14 mouse cellular contexts compared by ENCODE assay signal in genomic region chr19:41817325-41817724, GRCm38 (mm10). TPM values are rescaled to one million over a fixed set of nuclear protein-coding genes. Genes with fewer than 3 reads are reported as not detected.
DNase-seq lines count a peak whose midpoint lies in the region; ATAC-seq lines count a peak whose summit lies in the region.
"Had no signal": no experiment of that assay in that cellular context is flagged by ENCODE, and none has a peak within 500 bp of the region (broad histone marks: within the 10 kb centered on the region; RNA-seq: fewer than 3 reads in every experiment).

No protein-coding gene starts in this region.

- no peaks in the 10 kb centered on the region for H3K9me3 ChIP-seq in hindbrain, embryonic 12.5 days (replicated peaks)
- H3K9me3 ChIP-seq in hindbrain, embryonic 14.5 days (ENCODE audit: control insufficient read depth, low read length), result no peaks in the 10 kb centered on the region
- H3K9me3 ChIP-seq in embryonic facial prominence, embryonic 12.5 days, result no peaks in the 10 kb centered on the region
- no peaks in the 10 kb centered on the region for H3K9me3 ChIP-seq in heart, embryonic 12.5 days (replicated peaks)
- H3K9me3 ChIP-seq: forebrain, embryonic 12.5 days had no signal

- H3K36me3 ChIP-seq in hindbrain, embryonic 12.5 days, result no peaks in the 10 kb centered on the region
- no peaks in the 10 kb centered on the region for H3K36me3 ChIP-seq in hindbrain, embryonic 14.5 days (replicated peaks; ENCODE audit: control insufficient read depth, insufficient read depth)
- no peaks in the 10 kb centered on the region for H3K36me3 ChIP-seq in embryonic facial prominence, embryonic 12.5 days
- H3K36me3 ChIP-seq in heart, embryonic 12.5 days, result no peaks in the 10 kb centered on the region
- H3K36me3 ChIP-seq: forebrain, embryonic 12.5 days had no signal

- H3K4me1 ChIP-seq in hindbrain, embryonic 12.5 days, result 0 out of 2 replicates have a peak, but pooled peaks cover 7% of the 10 kb centered on the region
- no peaks in the 10 kb centered on the region; the same call in 1 of the 2 replicates for H3K4me1 ChIP-seq in hindbrain, embryonic 14.5 days (replicated peaks; ENCODE audit: control insufficient read depth, insufficient read depth, low read length)
- H3K4me1 ChIP-seq in embryonic facial prominence, embryonic 12.5 days, result peaks cover 19% of the 10 kb centered on the region
- peaks cover 11% of the 10 kb centered on the region for H3K4me1 ChIP-seq in heart, embryonic 12.5 days (replicated peaks)
- H3K4me1 ChIP-seq: forebrain, embryonic 12.5 days had no signal

- DNase-seq in hindbrain, embryonic 14.5 days (ENCODE audit: low spot score), result no peak
- peak; percentile 21 for DNase-seq in NIH3T3 (ENCODE audit: low read depth)
- DNase-seq in layer of hippocampus, adult 11-12 months (ENCODE audit: low spot score), result no peak
- no peak for DNase-seq in layer of hippocampus, postnatal 10 days (ENCODE audit: low spot score in 2 of 2)
- DNase-seq: cerebellum, adult 9-10 months; kidney, postnatal 14 days; thymus, postnatal 4 days had no signal

- peak overlapping the region; percentile 55; the same call in 1 of the 2 replicates for H3K27ac ChIP-seq in hindbrain, embryonic 12.5 days
- H3K27ac ChIP-seq in hindbrain, embryonic 14.5 days, result no peak overlapping the region
- H3K27ac ChIP-seq in embryonic facial prominence, embryonic 12.5 days, result peak overlapping the region; percentile 83
- no peak overlapping the region for H3K27ac ChIP-seq in heart, embryonic 12.5 days (ENCODE audit: poor library complexity, severe bottlenecking)
- H3K27ac ChIP-seq: forebrain, embryonic 12.5 days; liver, embryonic 14.5 days had no signal

- peaks cover 4% of the 10 kb centered on the region; the same call in 1 of the 2 replicates for H3K27me3 ChIP-seq in hindbrain, embryonic 12.5 days
- H3K27me3 ChIP-seq in hindbrain, embryonic 14.5 days (ENCODE audit: control insufficient read depth, insufficient read depth, low read length), result no peaks in the 10 kb centered on the region
- no peaks in the 10 kb centered on the region for H3K27me3 ChIP-seq in embryonic facial prominence, embryonic 12.5 days
- 0 out of 2 replicates have a peak, but pooled peaks cover 2% of the 10 kb centered on the region for H3K27me3 ChIP-seq in heart, embryonic 12.5 days (replicated peaks)
- H3K27me3 ChIP-seq: forebrain, embryonic 12.5 days had no signal

- 58% methylated on average over 10 of the region's 10 CpGs for WGBS in hindbrain, embryonic 12.5 days
- WGBS in hindbrain, embryonic 14.5 days, result 67% methylated on average over 10 of the region's 10 CpGs
- WGBS in embryonic facial prominence, embryonic 12.5 days, result 37% methylated on average over 10 of the region's 10 CpGs
- WGBS in heart, embryonic 12.5 days, result 32% methylated on average over 10 of the region's 10 CpGs

- no peak overlapping the region for H3K4me2 ChIP-seq in hindbrain, embryonic 12.5 days (replicated peaks)
- no peak overlapping the region for H3K4me2 ChIP-seq in hindbrain, embryonic 14.5 days (replicated peaks)
- H3K4me2 ChIP-seq in embryonic facial prominence, embryonic 12.5 days (replicated peaks), result 0 out of 2 replicates have a peak overlapping the region, but pooled peaks have one; percentile 13
- no peak overlapping the region for H3K4me2 ChIP-seq in heart, embryonic 12.5 days
- H3K4me2 ChIP-seq: forebrain, embryonic 12.5 days had no signal

- no peak overlapping the region for H3K9ac ChIP-seq in hindbrain, embryonic 12.5 days
- no peak overlapping the region for H3K9ac ChIP-seq in hindbrain, embryonic 14.5 days
- no peak overlapping the region for H3K9ac ChIP-seq in embryonic facial prominence, embryonic 12.5 days
- no peak overlapping the region for H3K9ac ChIP-seq in heart, embryonic 12.5 days
- H3K9ac ChIP-seq: forebrain, embryonic 12.5 days; liver, embryonic 14.5 days had no signal

- ATAC-seq in hindbrain, embryonic 12.5 days (ENCODE audit: low FRiP score), result no peak
- no peak for ATAC-seq in hindbrain, embryonic 14.5 days (ENCODE audit: low FRiP score)
- peak; percentile 77 for ATAC-seq in embryonic facial prominence, embryonic 12.5 days (ENCODE audit: insufficient number of reproducible peaks, insufficient read depth, low FRiP score, low TSS enrichment)
- peak; percentile 45; the same call in 1 of the 2 replicates for ATAC-seq in heart, embryonic 12.5 days (ENCODE audit: insufficient number of reproducible peaks, low FRiP score)
- ATAC-seq in megakaryocyte-erythroid progenitor cell, adult 5-6 weeks (replicated peaks; ENCODE audit: low FRiP score, low TSS enrichment, poor library complexity, severe bottlenecking), result no peak
- ATAC-seq: activated CD4-positive, CD25-positive, alpha-beta regulatory T cell, adult 4 months had no signal

- H3K4me3 ChIP-seq in hindbrain, embryonic 12.5 days, result no peak overlapping the region
- H3K4me3 ChIP-seq in hindbrain, embryonic 14.5 days (replicated peaks; ENCODE audit: low read length), result no peak overlapping the region
- no peak overlapping the region for H3K4me3 ChIP-seq in embryonic facial prominence, embryonic 12.5 days
- no peak overlapping the region for H3K4me3 ChIP-seq in heart, embryonic 12.5 days
- H3K4me3 ChIP-seq: forebrain, embryonic 12.5 days had no signal

RNA-seq across cellular contexts. Expression of gene Frat1, which starts 12.4 kb away (rescaled TPM):
- polyA plus RNA-seq in hindbrain, embryonic 12.5 days (2016; fragmentation: Nextera tagmentation; extraction: Ambion mirVana), result 16.8 and 19.4 TPM in 2 replicates
- polyA plus RNA-seq in hindbrain, embryonic 14.5 days (2014; fragmentation: Nextera tagmentation; extraction: Ambion mirVana), result 19.1 and 23.4 TPM in 2 replicates
- 7.9 and 8.9 TPM in 2 replicates for polyA plus RNA-seq in embryonic facial prominence, embryonic 12.5 days (2016; fragmentation: Nextera tagmentation; extraction: Ambion mirVana)
- 2.5 and 3.2 TPM in 2 replicates for polyA plus RNA-seq in heart, embryonic 12.5 days (2016; fragmentation: Nextera tagmentation; extraction: Ambion mirVana)
- total RNA-seq in megakaryocyte-erythroid progenitor cell, adult 5-6 weeks (2014; fragmentation: Nextera tagmentation), result 18.1 and 25.6 TPM in 2 replicates
- 17.7 and 32.4 TPM in 2 replicates for total RNA-seq in megakaryocyte-erythroid progenitor cell, adult 5-6 weeks (2017)
- total RNA-seq in layer of hippocampus, postnatal 10 days (2021), result 10 to 100 TPM; 21.1 to 23.0 TPM

RNA-seq across cellular contexts. Expression of gene Arhgap19, which starts 15.5 kb away (rescaled TPM):
- polyA plus RNA-seq in hindbrain, embryonic 12.5 days (2016; fragmentation: Nextera tagmentation; extraction: Ambion mirVana), result 22.4 and 23.2 TPM in 2 replicates
- polyA plus RNA-seq in hindbrain, embryonic 14.5 days (2014; fragmentation: Nextera tagmentation; extraction: Ambion mirVana), result 6.7 and 6.8 TPM in 2 replicates
- 32.9 and 33.1 TPM in 2 replicates for polyA plus RNA-seq in embryonic facial prominence, embryonic 12.5 days (2016; fragmentation: Nextera tagmentation; extraction: Ambion mirVana)
- polyA plus RNA-seq in heart, embryonic 12.5 days (2016; fragmentation: Nextera tagmentation; extraction: Ambion mirVana), result 17.8 and 19.5 TPM in 2 replicates
- 41.0 and 44.7 TPM in 2 replicates for total RNA-seq in megakaryocyte-erythroid progenitor cell, adult 5-6 weeks (2014; fragmentation: Nextera tagmentation)
- 34.1 and 40.5 TPM in 2 replicates for total RNA-seq in megakaryocyte-erythroid progenitor cell, adult 5-6 weeks (2017)
- 1 to 10 TPM; 3.6 to 4.4 TPM for total RNA-seq in layer of hippocampus, postnatal 10 days (2021)

RNA-seq across cellular contexts. Expression of gene Frat2, which starts 30.6 kb away (rescaled TPM):
- 14.5 and 15.3 TPM in 2 replicates for polyA plus RNA-seq in hindbrain, embryonic 12.5 days (2016; fragmentation: Nextera tagmentation; extraction: Ambion mirVana)
- polyA plus RNA-seq in hindbrain, embryonic 14.5 days (2014; fragmentation: Nextera tagmentation; extraction: Ambion mirVana), result 5.4 and 5.5 TPM in 2 replicates
- polyA plus RNA-seq in embryonic facial prominence, embryonic 12.5 days (2016; fragmentation: Nextera tagmentation; extraction: Ambion mirVana), result 9.2 and 9.9 TPM in 2 replicates
- polyA plus RNA-seq in heart, embryonic 12.5 days (2016; fragmentation: Nextera tagmentation; extraction: Ambion mirVana), result 3.6 TPM in 2 replicates
- total RNA-seq in megakaryocyte-erythroid progenitor cell, adult 5-6 weeks (2014; fragmentation: Nextera tagmentation), result 30.5 and 32.9 TPM in 2 replicates
- 55.8 and 63.7 TPM in 2 replicates for total RNA-seq in megakaryocyte-erythroid progenitor cell, adult 5-6 weeks (2017)
- total RNA-seq in layer of hippocampus, postnatal 10 days (2021), result 10 to 100 TPM; 19.1 to 19.4 TPM

Comparison
In these comparisons a context has a peak if more than half of its experiments do, and no peak if none do; other contexts are left out.
1. H3K27ac ChIP-seq: peak in hindbrain, embryonic 12.5 days (single experiment) and embryonic facial prominence, embryonic 12.5 days (single experiment); none in hindbrain, embryonic 14.5 days (single experiment) and heart, embryonic 12.5 days (single experiment).
2. ATAC-seq: peak in embryonic facial prominence, embryonic 12.5 days (single experiment) and heart, embryonic 12.5 days (single experiment); none in hindbrain, embryonic 12.5 days (single experiment), hindbrain, embryonic 14.5 days (single experiment) and megakaryocyte-erythroid progenitor cell, adult 5-6 weeks (single experiment).